Mouse (Mus musculus) left cerebral cortex, adult 2 months (tissue): ENCODE data around the gene Baz1b. TPM values are rescaled to one million over a fixed set of nuclear protein-coding genes. Genes with fewer than 3 reads are reported as not detected.

Source experiments
- DNase-seq, 2 experiments: peaks; one replicate each; pipeline ENCODE4 v3.0.0; 2021 to 2022; ENCODE audit warnings: low spot score in 2 of 2, mixed read lengths in 1 of 2; ENCODE audit errors: extremely low spot score in 1 of 2
- H3K27ac ChIP-seq: fragments of 200-600 bp; 2 replicates; pipeline ENCODE4 v1.8.1; 2022
- H3K4me3 ChIP-seq: fragments of 200-600 bp; 2 replicates; pipeline ENCODE4 v1.8.1; 2022
- CTCF ChIP-seq: fragments of 200-600 bp; IDR thresholded peaks from 2 replicates; pipeline ENCODE4 v1.8.1; 2022; ENCODE audit warnings: antibody characterized with exemption, mild to moderate bottlenecking, moderate library complexity
- intact Hi-C: fragments of 180-260 bp; cut with DNase I; formaldehyde crosslinking; loops from one replicate; pipeline ENCODE4 v1.15.1; 2025
- microRNA-seq, 2 experiments: library from miRNA; unstranded; fragments of <30 nt; microRNA quantifications; one replicate each; pipeline ENCODE4 v1.2.0; 2021
- total RNA-seq, 2 experiments: library from RNA; stranded (reverse); gene quantifications; 2 replicates each; pipeline ENCODE4 v1.2.3; 2021

Baz1b gene
- total RNA-seq, 2 experiments from 2014 or later = 76.2 to 79.7 TPM

- H3K27ac ChIP-seq = no peak overlapping the region
- no peak overlapping the region for H3K4me3 ChIP-seq
- no peak for DNase-seq
- intact Hi-C loops = loop anchor here (1.0 to 10.0 kb wide), 4 partner anchors 51 to 392 kb away; no protein-coding TSS in a partner anchor
- no peak for TF ChIP-seq CTCF
Observed at GRCm38 (mm10) chr5:135286926-135287325, 99.9 kb downstream of the Baz1b start.

DNA sequence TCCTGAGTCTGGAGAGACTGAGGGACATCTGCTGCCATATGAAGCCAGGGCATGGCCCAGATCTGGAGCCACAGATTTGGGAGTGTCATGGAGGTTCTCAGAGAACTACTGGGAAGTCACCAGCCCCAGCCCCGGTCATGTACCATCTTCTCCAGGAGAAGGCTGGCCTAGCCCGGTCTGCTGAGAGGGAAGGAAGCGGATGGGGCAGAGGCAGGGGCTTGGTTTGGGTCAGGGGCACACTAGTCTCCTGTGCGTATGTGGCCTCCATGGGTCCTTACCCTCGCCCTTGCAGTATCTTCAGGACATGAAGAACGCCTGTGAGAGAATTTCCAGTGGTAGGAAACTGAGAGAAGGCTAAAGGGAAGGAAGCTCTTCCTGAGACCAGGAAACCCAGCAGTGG is 103.6 kb downstream of the Baz1b start:
- Histone ChIP-seq H3K4me3 (no peak overlapping the region), H3K27ac (no peak overlapping the region)
- TF ChIP-seq CTCF = no peak
- DNase-seq = no peak
- intact Hi-C loops = no loop called here

GRCm38 (mm10) chr5:135291193-135291592 is 104.1 kb downstream of the Baz1b start:
- no peak for DNase-seq
- intact Hi-C loops = no loop called here
- no peak for TF ChIP-seq CTCF
- no peak overlapping the region for H3K27ac ChIP-seq
- H3K4me3 ChIP-seq = no peak overlapping the region

GRCm38 (mm10) chr5:135292001-135292400 is 104.9 kb downstream of the Baz1b start:
- DNase-seq = no peak
- TF ChIP-seq CTCF = no peak
- no peak overlapping the region for H3K27ac ChIP-seq
- intact Hi-C loops = no loop called here
- no peak overlapping the region for H3K4me3 ChIP-seq

Small RNA genes lying within 50 kb of the gene (microRNA-seq; reads per million reads assigned to microRNA genes)
- gene Gm25315 = 0 reads per million in 2 experiments

Other genes with a start within 250 kb of the Baz1b start
- gene Cldn4, start 240.3 kb upstream of the Baz1b start, total RNA-seq = not detected
- under 1 TPM; 0.81 to 0.82 TPM for gene Cldn3, start 201.1 kb upstream of the Baz1b start, total RNA-seq
- 10 to 100 TPM; 31.3 to 39.3 TPM for gene Abhd11, start 178.1 kb upstream of the Baz1b start, total RNA-seq
- gene Stx1a, start 163.8 kb upstream of the Baz1b start, total RNA-seq = 100 to 1,000 TPM; 340 to 346 TPM
- gene Dnajc30, start 123.1 kb upstream of the Baz1b start, total RNA-seq = 10 to 100 TPM; 38.6 to 41.7 TPM
- gene Bud23, start 122.3 kb upstream of the Baz1b start, total RNA-seq = 10 to 100 TPM; 53.4 to 57.3 TPM
- gene Vps37d, start 109.0 kb upstream of the Baz1b start, total RNA-seq = 10 to 100 TPM; 26.8 to 30.8 TPM
- 1 to 10 TPM; 3.7 to 3.8 TPM for gene Mlxipl, start 97.4 kb upstream of the Baz1b start, total RNA-seq
- 10 to 100 TPM; 26.1 to 27.0 TPM for gene Tbl2, start 37.6 kb upstream of the Baz1b start, total RNA-seq
- gene Bcl7b, start 19.0 kb upstream of the Baz1b start, total RNA-seq = 10 to 100 TPM; 50.6 to 54.6 TPM
- gene Fzd9, start 64.0 kb downstream of the Baz1b start, total RNA-seq = 1 to 10 TPM; 5.1 TPM
- gene Fkbp6, start 162.8 kb downstream of the Baz1b start, total RNA-seq = under 1 TPM in 1 of 2 experiments, not detected in 1; 0.44 TPM
- not detected for gene Trim50, start 166.0 kb downstream of the Baz1b start, total RNA-seq
- gene Nsun5, start 182.7 kb downstream of the Baz1b start, total RNA-seq = 10 to 100 TPM; 22.2 to 22.6 TPM
- gene Pom121, start 207.3 kb downstream of the Baz1b start, total RNA-seq = 10 to 100 TPM; 56.6 to 58.3 TPM